Mouse (Mus musculus) limb, embryonic 14.5 days (tissue): ENCODE results near the gene Trabd2b. TPM values are rescaled to one million over a fixed set of nuclear protein-coding genes. Genes with fewer than 3 reads are reported as not detected.

Experiments
- ATAC-seq: fragments of 200-750 bp; cut with Nextera tagmentation; 2 replicates; pipeline ENCODE4 v1.8.0; 2017; ENCODE audit warnings: low read depth, moderate number of reproducible peaks, moderate TSS enrichment; ENCODE audit not compliant: low FRiP score
- DNase-seq: peaks from one replicate; pipeline ENCODE4 v3.0.0-alpha.2; 2015; ENCODE audit warnings: low spot score
- H3K27ac ChIP-seq: fragments of 300-500 bp; sonication (generic); replicated peaks from 2 replicates; pipeline ENCODE4 v1.5.1; 2014; ENCODE audit warnings: low read depth, mild to moderate bottlenecking, low read length, moderate library complexity, mixed read lengths
- H3K27me3 ChIP-seq: fragments of 300-500 bp; sonication (generic); 2 replicates; pipeline ENCODE4 v1.6.1; 2014; ENCODE audit warnings: low read length, mixed read lengths; ENCODE audit not compliant: control insufficient read depth, insufficient read depth
- H3K36me3 ChIP-seq: fragments of 300-500 bp; sonication (generic); 2 replicates; pipeline ENCODE4 v1.6.1; 2014; ENCODE audit warnings: mild to moderate bottlenecking, low read length, moderate library complexity, mixed read lengths; ENCODE audit not compliant: control insufficient read depth, insufficient read depth
- H3K4me1 ChIP-seq: fragments of 300-500 bp; sonication (generic); 2 replicates; pipeline ENCODE4 v1.6.1; 2014; ENCODE audit warnings: antibody characterized with exemption, low read length, mixed read lengths; ENCODE audit not compliant: control insufficient read depth, insufficient read depth
- H3K4me2 ChIP-seq: fragments of 300-500 bp; sonication (generic); replicated peaks from 2 replicates; pipeline ENCODE4 v1.6.1; 2014; ENCODE audit warnings: low read depth, mild to moderate bottlenecking, low read length, moderate library complexity; ENCODE audit not compliant: severe bottlenecking
- H3K4me3 ChIP-seq: fragments of 300-500 bp; sonication (generic); replicated peaks from 2 replicates; pipeline ENCODE4 v1.5.1; 2014; ENCODE audit warnings: low read length
- H3K9ac ChIP-seq: fragments of 300-500 bp; sonication (generic); 2 replicates; pipeline ENCODE4 v1.6.1; 2014; ENCODE audit warnings: mild to moderate bottlenecking, low read depth, low read length, moderate library complexity; ENCODE audit not compliant: severe bottlenecking
- H3K9me3 ChIP-seq: fragments of 300-500 bp; sonication (generic); 2 replicates; pipeline ENCODE4 v1.6.1; 2016; ENCODE audit warnings: low read length; ENCODE audit not compliant: control insufficient read depth
- POLR2A ChIP-seq: fragments of 200-500 bp; IDR thresholded peaks from 2 replicates; pipeline ENCODE4 v1.8.0; 2012; ENCODE audit warnings: inconsistent platforms, mild to moderate bottlenecking, moderate library complexity, borderline replicate concordance; ENCODE audit not compliant: insufficient read depth, insufficient read length; ENCODE audit errors: extremely low read depth
- WGBS: fragments of 180-500 bp; shearing (Covaris S2); extraction: QIAGEN DNeasy Blood & Tissue Kit; methylation state at CpG from one replicate; pipeline ENCODE4 v1.1.7; 2014; 5-methylcytosine and 5-hydroxymethylcytosine counted together
- polyA plus RNA-seq, 2 experiments: library from polyadenylated mRNA; depleted of rRNA in 1 of 2; stranded (reverse) in 1 of 2; unstranded in 1 of 2; fragments of >200 nt; fragmentation: Nextera tagmentation in 1 of 2; extraction: Ambion mirVana in 1 of 2; gene quantifications; 2 replicates each; pipeline versions ENCODE4 v1.2.1 to v1.2.3; 2012 to 2014

Trabd2b gene
- polyA plus RNA-seq, 2 experiments = 3.6 to 6.2 TPM

- ATAC-seq = no peak
- no peak for TF ChIP-seq POLR2A
- Histone ChIP-seq H3K27ac (no peak overlapping the region), H3K4me3 (no peak overlapping the region), H3K9ac (no peak overlapping the region), H3K36me3 (no peaks in the 10 kb centered on the region), H3K27me3 (peaks cover 43% of the 10 kb centered on the region), H3K4me2 (no peak overlapping the region), H3K9me3 (no peaks in the 10 kb centered on the region), H3K4me1 (peaks cover 6% of the 10 kb centered on the region; the same call in 1 of the 2 replicates)
- no peak for DNase-seq
- 64% methylated on average over 6 of the region's 6 CpGs for WGBS
These were observed 244.0 kb downstream of the Trabd2b start for GRCm38 (mm10) chr4:114650551-114650950.

- DNase-seq (no peak), ATAC-seq (no peak)
- no peak overlapping the region for H3K27ac ChIP-seq
- 38% methylated on average over 3 of the region's 3 CpGs for WGBS
- H3K36me3 ChIP-seq = no peaks in the 10 kb centered on the region
- H3K27me3 ChIP-seq = peaks cover 38% of the 10 kb centered on the region
- no peak overlapping the region for H3K4me2 ChIP-seq
- TF ChIP-seq POLR2A = no peak
- H3K4me1 ChIP-seq = peaks cover 6% of the 10 kb centered on the region; the same call in 1 of the 2 replicates
- H3K9me3 ChIP-seq = no peaks in the 10 kb centered on the region
- no peak overlapping the region for H3K4me3 ChIP-seq
- H3K9ac ChIP-seq = no peak overlapping the region
These were observed 244.5 kb downstream of the Trabd2b start for GRCm38 (mm10) chr4:114651007-114651406.

- Histone ChIP-seq H3K9ac (no peak overlapping the region), H3K9me3 (no peaks in the 10 kb centered on the region), H3K27ac (no peak overlapping the region), H3K36me3 (no peaks in the 10 kb centered on the region), H3K27me3 (peaks cover 37% of the 10 kb centered on the region), H3K4me2 (no peak overlapping the region), H3K4me3 (no peak overlapping the region), H3K4me1 (peaks cover 3% of the 10 kb centered on the region; the same call in 1 of the 2 replicates)
- DNase-seq (no peak), ATAC-seq (no peak)
- WGBS = 77% methylated on average over 5 of the region's 5 CpGs
- TF ChIP-seq POLR2A = no peak
These were observed 245.1 kb downstream of the Trabd2b start for GRCm38 (mm10) chr4:114651606-114652005.

- no peak for ATAC-seq
- whole genome bisulfite sequencing = 84% methylated on average over 4 of the region's 4 CpGs
- no peak for DNase-seq
- no peak overlapping the region for H3K4me2 ChIP-seq
- H3K27me3 ChIP-seq = peaks cover 34% of the 10 kb centered on the region
- H3K4me3 ChIP-seq = no peak overlapping the region
- no peak overlapping the region for H3K9ac ChIP-seq
- no peaks in the 10 kb centered on the region for H3K9me3 ChIP-seq
- TF ChIP-seq POLR2A = no peak
- no peak overlapping the region for H3K27ac ChIP-seq
- H3K4me1 ChIP-seq = 0 out of 2 replicates have a peak, but pooled peaks cover 3% of the 10 kb centered on the region
- H3K36me3 ChIP-seq = no peaks in the 10 kb centered on the region
These were observed 245.9 kb downstream of the Trabd2b start for GRCm38 (mm10) chr4:114652400-114652799.

GRCm38 (mm10) chr4:114657933-114658332, 251.4 kb downstream of the Trabd2b start:
- Histone ChIP-seq H3K9ac (no peak overlapping the region), H3K4me2 (no peak overlapping the region), H3K4me3 (no peak overlapping the region), H3K36me3 (no peaks in the 10 kb centered on the region), H3K4me1 (no peaks in the 10 kb centered on the region), H3K27me3 (peaks cover 8% of the 10 kb centered on the region; the same call in 1 of the 2 replicates), H3K27ac (no peak overlapping the region), H3K9me3 (no peaks in the 10 kb centered on the region)
- TF ChIP-seq POLR2A = no peak
- WGBS = 59% methylated on average over 2 of the region's 2 CpGs
- DNase-seq (no peak), ATAC-seq (no peak)

GRCm38 (mm10) chr4:114659876-114660275, 253.4 kb downstream of the Trabd2b start:
- no peak for TF ChIP-seq POLR2A
- H3K9ac ChIP-seq = no peak overlapping the region
- no peak overlapping the region for H3K4me2 ChIP-seq
- H3K27ac ChIP-seq = no peak overlapping the region
- DNase-seq = no peak
- no peaks in the 10 kb centered on the region for H3K9me3 ChIP-seq
- H3K27me3 ChIP-seq = peaks cover 26% of the 10 kb centered on the region; the same call in 1 of the 2 replicates
- no peaks in the 10 kb centered on the region for H3K36me3 ChIP-seq
- ATAC-seq = no peak
- no peaks in the 10 kb centered on the region for H3K4me1 ChIP-seq
- H3K4me3 ChIP-seq = no peak overlapping the region
- 31% methylated on average over 5 of the region's 5 CpGs for whole genome bisulfite sequencing
